Mouse (Mus musculus) spleen, postnatal 0 days (tissue): ENCODE results near the gene Pcdh18. TPM values are rescaled to one million over a fixed set of nuclear protein-coding genes. Genes with fewer than 3 reads are reported as not detected.

ENCODE experiments used
- polyA plus RNA-seq: library from polyadenylated mRNA; unstranded; fragments of >200 nt; fragmentation: Nextera tagmentation; extraction: Ambion mirVana; gene quantifications from 2 replicates; pipeline ENCODE4 v1.2.1, GENCODE M21; 2015

The Pcdh18 gene
- 10.9 and 18.1 TPM in 2 replicates for polyA plus RNA-seq

GRCm38 (mm10) chr3:49756870-49757625 is at the start of gene Pcdh18:
TSS of gene Pcdh18 (minus strand) at chr3:49757325.

